Mouse (Mus musculus) megakaryocyte, embryonic 14.5 days (primary cell): Measurements from ENCODE around the gene Wdfy3.

Source experiments
- FLI1 ChIP-seq: IDR thresholded peaks from 2 replicates; pipeline ENCODE4 v1.6.1; 2012; ENCODE audit warnings: low read length, inconsistent platforms, mixed read lengths
- GATA1 ChIP-seq: IDR thresholded peaks from 3 replicates; pipeline ENCODE4 v1.6.1; 2012; ENCODE audit warnings: mixed read lengths, low read length, inconsistent platforms, borderline replicate concordance

GRCm38 (mm10) chr5:101790560-101790959, 279.2 kb downstream of the Wdfy3 start:
- TF ChIP-seq GATA1 (no peak), FLI1 (no peak)
